Comparison of ENCODE assay signal across 9 mouse cellular contexts in the genomic region with DNA sequence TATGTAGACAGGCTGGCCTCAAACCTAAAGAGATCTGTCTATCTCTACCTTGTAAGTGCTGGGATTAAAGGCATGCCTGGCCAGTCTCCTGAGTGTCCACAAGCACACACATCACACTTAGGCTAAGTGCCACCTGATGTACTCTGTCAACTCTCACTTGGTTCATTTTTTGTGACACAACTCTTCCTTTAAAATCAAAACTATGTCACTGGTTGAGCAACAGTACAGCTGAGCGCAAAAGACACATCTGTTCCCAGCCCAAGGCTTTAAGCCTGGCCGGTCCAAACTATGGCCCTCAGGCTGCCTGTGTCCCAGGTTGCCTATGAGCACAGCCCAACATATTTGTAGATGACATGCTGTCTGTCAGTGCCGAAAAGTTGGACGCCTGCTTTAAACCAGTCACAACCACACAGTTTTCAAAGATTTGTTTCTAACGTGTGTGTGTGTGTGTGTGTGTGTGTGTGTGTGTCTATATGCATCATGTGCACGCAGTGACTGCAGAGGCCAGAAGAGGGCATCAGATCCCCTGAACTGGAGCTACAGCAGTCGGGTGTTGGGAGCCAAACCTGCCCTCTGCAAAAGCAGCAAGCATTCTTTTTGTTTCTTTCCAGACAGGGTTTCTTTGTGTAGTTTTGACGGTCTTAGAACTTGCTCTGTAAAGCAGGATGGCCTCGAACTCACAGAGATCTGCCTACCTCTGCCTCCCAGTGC. TPM values are rescaled to one million over a fixed set of nuclear protein-coding genes. Genes with fewer than 3 reads are reported as not detected.
A peak's percentile ranks its signal among the peaks of the same experiment; 100 is the strongest.
DNase-seq lines count a peak whose midpoint lies in the region; ATAC-seq and TF ChIP-seq lines count a peak whose summit lies in the region.
"Had no signal": no experiment of that assay in that cellular context is flagged by ENCODE, and none has a peak within 500 bp of the region (broad histone marks: within the 10 kb centered on the region; RNA-seq: fewer than 3 reads in every experiment).

No protein-coding gene starts in this region.

- peaks cover 8% of the 10 kb centered on the region for H3K9me3 ChIP-seq in heart, embryonic 12.5 days (replicated peaks)
- H3K9me3 ChIP-seq in lung, embryonic 14.5 days (ENCODE audit: low read depth, low read length): peaks cover 3% of the 10 kb centered on the region; the same call in 1 of the 2 replicates
- no peaks in the 10 kb centered on the region for H3K9me3 ChIP-seq in stomach, postnatal 0 days (ENCODE audit: control insufficient read depth, low read length)
- 0 out of 2 replicates have a peak, but pooled peaks cover 6% of the 10 kb centered on the region for H3K9me3 ChIP-seq in midbrain, embryonic 10.5 days (replicated peaks)

- 0 out of 2 replicates have a peak, but pooled peaks have one; percentile 23 for TF ChIP-seq CTCF in lung, embryonic 14.5 days (IDR thresholded peaks at IDR 0.05; ENCODE audit: low read depth)
- peak; percentile 34; the same call in 1 of the 2 replicates for TF ChIP-seq CTCF in bone marrow, adult 2 months (IDR thresholded peaks at IDR 0.05; ENCODE audit: control insufficient read depth, insufficient read depth, low read length)
- TF ChIP-seq CTCF in stomach, postnatal 0 days (IDR thresholded peaks at IDR 0.05; ENCODE audit: low read depth): peak; percentile 32; the same call in 1 of the 2 replicates

- H3K27ac ChIP-seq in heart, embryonic 12.5 days (ENCODE audit: poor library complexity, severe bottlenecking): peak overlapping the region; percentile 43; the same call in 1 of the 2 replicates
- H3K27ac ChIP-seq in lung, embryonic 14.5 days (ENCODE audit: low read depth): peak overlapping the region; percentile 36; the same call in 1 of the 2 replicates
- no peak overlapping the region for H3K27ac ChIP-seq in bone marrow, adult 2 months (ENCODE audit: control insufficient read depth, insufficient read depth, low read depth, low read length, poor library complexity)
- H3K27ac ChIP-seq in stomach, postnatal 0 days (replicated peaks): no peak overlapping the region
- H3K27ac ChIP-seq in midbrain, embryonic 10.5 days (replicated peaks): no peak overlapping the region
- H3K27ac ChIP-seq: hindbrain, embryonic 14.5 days had no signal

- 0 out of 2 replicates have a peak, but pooled peaks cover 3% of the 10 kb centered on the region for H3K27me3 ChIP-seq in heart, embryonic 12.5 days (replicated peaks)
- H3K27me3 ChIP-seq in lung, embryonic 14.5 days (ENCODE audit: insufficient read depth, low read length): no peaks in the 10 kb centered on the region
- H3K27me3 ChIP-seq in stomach, postnatal 0 days (ENCODE audit: control insufficient read depth, insufficient read depth, low read length): no peaks in the 10 kb centered on the region
- H3K27me3 ChIP-seq in midbrain, embryonic 10.5 days (ENCODE audit: low read depth, poor library complexity, severe bottlenecking): no peaks in the 10 kb centered on the region

- DNase-seq in heart, adult 9 months (ENCODE audit: low spot score in 2 of 2): no peak
- peak; percentile 75 for DNase-seq in lung, embryonic 14.5 days
- no peak for DNase-seq in lung, postnatal 14 days
- no peak for DNase-seq in stomach, postnatal 0 days (ENCODE audit: low spot score)
- DNase-seq in midbrain, embryonic 10.5 days (ENCODE audit: low spot score): no peak

- TF ChIP-seq POLR2A in bone marrow, adult 2 months (IDR thresholded peaks at IDR 0.05; ENCODE audit: borderline replicate concordance, control insufficient read depth, low read depth, low read length): no peak

- H3K4me1 ChIP-seq in heart, embryonic 12.5 days (replicated peaks): peaks cover 54% of the 10 kb centered on the region
- peaks cover 14% of the 10 kb centered on the region for H3K4me1 ChIP-seq in lung, embryonic 14.5 days (ENCODE audit: insufficient read depth)
- H3K4me1 ChIP-seq in bone marrow, adult 2 months (ENCODE audit: control insufficient read depth, insufficient read depth, low read length): peaks cover 11% of the 10 kb centered on the region
- H3K4me1 ChIP-seq in stomach, postnatal 0 days (replicated peaks; ENCODE audit: control insufficient read depth, insufficient read depth): no peaks in the 10 kb centered on the region
- no peaks in the 10 kb centered on the region; the same call in 1 of the 2 replicates for H3K4me1 ChIP-seq in midbrain, embryonic 10.5 days

- 0 out of 2 replicates have a peak overlapping the region, but pooled peaks have one; percentile 1 for H3K4me2 ChIP-seq in heart, embryonic 12.5 days
- H3K4me2 ChIP-seq in lung, embryonic 14.5 days: no peak overlapping the region
- no peak overlapping the region for H3K4me2 ChIP-seq in stomach, postnatal 0 days (replicated peaks; ENCODE audit: low read depth)
- H3K4me2 ChIP-seq: hindbrain, embryonic 14.5 days had no signal

- 83% methylated on average over 9 of the region's 9 CpGs for WGBS in heart, embryonic 12.5 days
- WGBS in lung, embryonic 14.5 days: 81% methylated on average over 9 of the region's 9 CpGs
- WGBS in bone marrow, adult 2 months: 87% methylated on average over 9 of the region's 9 CpGs
- 94% methylated on average over 9 of the region's 9 CpGs for WGBS in stomach, postnatal 0 days
- WGBS in midbrain, embryonic 10.5 days: 93% methylated on average over 9 of the region's 9 CpGs

- no peak overlapping the region for H3K4me3 ChIP-seq in heart, embryonic 12.5 days
- H3K4me3 ChIP-seq in lung, embryonic 14.5 days (ENCODE audit: low read depth, low read length): no peak overlapping the region
- H3K4me3 ChIP-seq in bone marrow, adult 2 months (replicated peaks; ENCODE audit: control insufficient read depth, low read depth, low read length): no peak overlapping the region
- no peak overlapping the region for H3K4me3 ChIP-seq in stomach, postnatal 0 days (ENCODE audit: low read depth, low read length)
- no peak overlapping the region for H3K4me3 ChIP-seq in midbrain, embryonic 10.5 days
- H3K4me3 ChIP-seq: erythroblast, embryonic 14.5 days had no signal

- no peak for ATAC-seq in heart, embryonic 12.5 days (ENCODE audit: insufficient number of reproducible peaks, low FRiP score)
- peak; percentile 55; the same call in 1 of the 2 replicates for ATAC-seq in lung, embryonic 14.5 days (ENCODE audit: insufficient read depth)
- no peak for ATAC-seq in stomach, postnatal 0 days (ENCODE audit: low FRiP score, low TSS enrichment)

- H3K36me3 ChIP-seq in heart, embryonic 12.5 days: 0 out of 2 replicates have a peak, but pooled peaks cover 6% of the 10 kb centered on the region
- no peaks in the 10 kb centered on the region for H3K36me3 ChIP-seq in lung, embryonic 14.5 days (ENCODE audit: insufficient read depth)
- no peaks in the 10 kb centered on the region for H3K36me3 ChIP-seq in stomach, postnatal 0 days (ENCODE audit: control insufficient read depth, insufficient read depth, low read length)
- peaks cover 4% of the 10 kb centered on the region; the same call in 1 of the 2 replicates for H3K36me3 ChIP-seq in midbrain, embryonic 10.5 days

- no peak overlapping the region for H3K9ac ChIP-seq in heart, embryonic 12.5 days
- no peak overlapping the region for H3K9ac ChIP-seq in lung, embryonic 14.5 days
- no peak overlapping the region for H3K9ac ChIP-seq in stomach, postnatal 0 days (ENCODE audit: low read length)
- H3K9ac ChIP-seq: hindbrain, embryonic 14.5 days had no signal

- no peak for TF ChIP-seq EP300 in stomach, postnatal 0 days (optimal IDR thresholded peaks at IDR 0.05)

RNA-seq across cellular contexts. Expression of a gene that starts 40.9 kb away (rescaled TPM):
- 29.9 and 30.2 TPM in 2 replicates for polyA plus RNA-seq in heart, embryonic 12.5 days (2016; fragmentation: Nextera tagmentation; extraction: Ambion mirVana)
- 12.8 and 14.8 TPM in 2 replicates for polyA plus RNA-seq in lung, embryonic 14.5 days (2014; fragmentation: Nextera tagmentation; extraction: Ambion mirVana)
- polyA plus RNA-seq in bone marrow, adult 2 months (2011; ENCODE audit: insufficient read depth, insufficient read length, low replicate concordance, missing spikeins): 14.6 and 24.0 TPM in 2 replicates
- 9.9 and 10.9 TPM in 2 replicates for polyA plus RNA-seq in stomach, postnatal 0 days (2015; fragmentation: Nextera tagmentation; extraction: Ambion mirVana)
- polyA plus RNA-seq in midbrain, embryonic 10.5 days (2016; fragmentation: Nextera tagmentation; extraction: Ambion mirVana): 17.3 and 22.8 TPM in 2 replicates

RNA-seq across cellular contexts. Expression of a gene that starts 58.5 kb away (rescaled TPM):
- 42.7 and 42.9 TPM in 2 replicates for polyA plus RNA-seq in heart, embryonic 12.5 days (2016; fragmentation: Nextera tagmentation; extraction: Ambion mirVana)
- 37.4 and 38.3 TPM in 2 replicates for polyA plus RNA-seq in lung, embryonic 14.5 days (2014; fragmentation: Nextera tagmentation; extraction: Ambion mirVana)
- 13.1 and 14.8 TPM in 2 replicates for polyA plus RNA-seq in bone marrow, adult 2 months (2011; ENCODE audit: insufficient read depth, insufficient read length, low replicate concordance, missing spikeins)
- 24.8 and 26.8 TPM in 2 replicates for polyA plus RNA-seq in stomach, postnatal 0 days (2015; fragmentation: Nextera tagmentation; extraction: Ambion mirVana)
- 28.9 and 35.5 TPM in 2 replicates for polyA plus RNA-seq in midbrain, embryonic 10.5 days (2016; fragmentation: Nextera tagmentation; extraction: Ambion mirVana)

Comparison
In these comparisons a context has a peak if more than half of its experiments do, and no peak if none do; other contexts are left out.
1. H3K27ac ChIP-seq: peak in heart, embryonic 12.5 days (single experiment) and lung, embryonic 14.5 days (single experiment); none in bone marrow, adult 2 months (single experiment), stomach, postnatal 0 days (single experiment) and midbrain, embryonic 10.5 days (single experiment).
2. Peak in every context shown above with its lines, with median percentiles within 50 percentile points of each other: CTCF ChIP-seq.